Mouse (Mus musculus): Measurements from ENCODE around the gene Chmp1a.

GRCm38 (mm10) chr8:123233300-123233699 lies 20.7 kb upstream of the Chmp1a start:
- TF ChIP-seq CTCF (IDR thresholded peaks at IDR 0.05; ENCODE audit: control insufficient read depth, insufficient read depth, insufficient read length) (no peak), MAX (IDR thresholded peaks at IDR 0.05) (no peak), FOSL1 (IDR thresholded peaks at IDR 0.05; ENCODE audit: insufficient read depth, low read length, poor library complexity, severe bottlenecking) (no peak), USF1 (IDR thresholded peaks at IDR 0.05; ENCODE audit: low read depth) (no peak), CEBPB (IDR thresholded peaks at IDR 0.05; ENCODE audit: low read depth) (no peak), MYOD1 (IDR thresholded peaks at IDR 0.05; ENCODE audit: control insufficient read depth, insufficient read length, low read depth) (no peak)

Measured in C2C12 (cell line).